8 mouse cellular contexts compared by ENCODE assay signal in the genomic region with DNA sequence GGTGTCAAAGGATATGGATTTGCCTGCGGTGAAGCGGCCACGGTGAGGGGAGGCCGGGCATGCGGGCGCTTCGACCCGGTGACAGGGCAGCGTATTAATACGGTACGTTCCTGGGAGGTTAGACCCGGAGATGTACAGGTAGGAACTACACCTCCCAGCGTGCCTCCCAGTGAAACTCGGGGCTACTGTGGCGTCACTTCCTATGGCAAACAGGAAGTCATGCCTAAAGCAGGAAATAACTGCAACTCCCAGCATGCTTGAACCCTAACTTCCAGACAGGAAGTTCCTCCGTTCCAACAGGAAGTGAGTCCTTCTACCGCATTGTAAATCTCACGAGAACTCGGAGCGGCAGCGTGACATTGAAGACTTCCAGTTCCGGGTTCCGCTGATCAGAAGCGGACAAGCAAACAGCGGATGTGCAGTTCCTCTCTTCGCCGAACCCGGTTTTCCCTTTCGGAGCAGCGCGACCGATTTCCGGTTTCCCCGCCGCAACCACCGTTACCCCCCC.
DNase-seq lines count a peak whose midpoint lies in the region; ATAC-seq and TF ChIP-seq lines count a peak whose summit lies in the region.

No protein-coding gene starts in this region.

- peaks cover 0 to 2% of the 10 kb centered on the region in 2 experiments; a peak in 1 of 4 replicates for H3K4me1 ChIP-seq in ES-E14 (ENCODE audit: control insufficient read depth in 2 of 2, insufficient read depth in 2 of 2, low read length in 2 of 2, poor library complexity in 1 of 2)
- H3K4me1 ChIP-seq in forebrain, embryonic 14.5 days (ENCODE audit: control insufficient read depth, insufficient read depth, low read length): no peaks in the 10 kb centered on the region
- H3K4me1 ChIP-seq in lung, embryonic 14.5 days (ENCODE audit: insufficient read depth): no peaks in the 10 kb centered on the region
- peaks cover 15% of the 10 kb centered on the region; the same call in 1 of the 2 replicates for H3K4me1 ChIP-seq in olfactory bulb, adult 2 months (ENCODE audit: control insufficient read depth, insufficient read depth, low read length)
- peaks cover 3% of the 10 kb centered on the region; the same call in 1 of the 2 replicates for H3K4me1 ChIP-seq in thymus, adult 2 months (replicated peaks; ENCODE audit: control insufficient read depth, insufficient read depth, low read length)

- H3K9me3 ChIP-seq in ES-E14 (ENCODE audit: control insufficient read depth, insufficient read depth, low read depth, low read length): no peaks in the 10 kb centered on the region
- no peaks in the 10 kb centered on the region for H3K9me3 ChIP-seq in forebrain, embryonic 14.5 days (replicated peaks; ENCODE audit: control insufficient read depth, low read length)
- H3K9me3 ChIP-seq in lung, embryonic 14.5 days (ENCODE audit: low read depth, low read length): 0 out of 2 replicates have a peak, but pooled peaks cover 3% of the 10 kb centered on the region

- peak; percentile 88 for ATAC-seq in forebrain, embryonic 14.5 days
- ATAC-seq in lung, embryonic 14.5 days (ENCODE audit: insufficient read depth): peak; percentile 92

- peak; percentile 88 for DNase-seq in ES-E14 (ENCODE audit: low read depth, low spot score)
- DNase-seq in cerebellum, adult 11 months: peak; percentile 92
- DNase-seq in forebrain, embryonic 14.5 days (ENCODE audit: low spot score): peak; percentile 100
- DNase-seq in heart, postnatal 36 days: peak; percentile 80 to 87
- peak; percentile 93 to 98 for DNase-seq in layer of hippocampus, adult 2 months (ENCODE audit: low spot score in 2 of 2)
- peak; percentile 97 for DNase-seq in lung, embryonic 14.5 days
- DNase-seq in thymus, adult 2 months: peak; percentile 88

- H3K27me3 ChIP-seq in forebrain, embryonic 14.5 days (replicated peaks; ENCODE audit: control insufficient read depth, insufficient read depth, low read length): no peaks in the 10 kb centered on the region
- H3K27me3 ChIP-seq in lung, embryonic 14.5 days (ENCODE audit: insufficient read depth, low read length): no peaks in the 10 kb centered on the region
- no peaks in the 10 kb centered on the region for H3K27me3 ChIP-seq in thymus, adult 2 months (ENCODE audit: control insufficient read depth, insufficient read depth, low read length)

- WGBS in forebrain, embryonic 14.5 days: 13% methylated on average over 31 of the region's 36 CpGs
- WGBS in lung, embryonic 14.5 days: 28% methylated on average over 36 of the region's 36 CpGs
- 31% methylated on average over 36 of the region's 36 CpGs for WGBS in olfactory bulb, adult 2 months
- WGBS in thymus, adult 2 months: 50% methylated on average over 36 of the region's 36 CpGs

- H3K9ac ChIP-seq in ES-E14 (ENCODE audit: insufficient read depth, low read depth, low read length, poor library complexity, severe bottlenecking): peak overlapping the region; percentile 65
- H3K9ac ChIP-seq in forebrain, embryonic 14.5 days (ENCODE audit: low read length): peak overlapping the region; percentile 57
- H3K9ac ChIP-seq in lung, embryonic 14.5 days: peak overlapping the region; percentile 55

- intact Hi-C loops in heart, postnatal 36 days (cut with DNase I): loop anchor here (1.0 to 2.0 kb wide), 2 partner anchors 74 to 192 kb away; a partner anchor contains a TSS

- no peak for TF ChIP-seq CTCF in layer of hippocampus, adult 2 months (conservative IDR thresholded peaks at IDR 0.05)
- TF ChIP-seq CTCF in lung, embryonic 14.5 days (IDR thresholded peaks at IDR 0.05; ENCODE audit: low read depth): no peak
- TF ChIP-seq CTCF in olfactory bulb, adult 2 months (IDR thresholded peaks at IDR 0.05; ENCODE audit: insufficient read depth, low read depth, low read length): no peak
- no peak for TF ChIP-seq CTCF in thymus, adult 2 months (IDR thresholded peaks at IDR 0.05; ENCODE audit: borderline replicate concordance, control insufficient read depth, extremely low read depth, insufficient read depth, low read length, poor library complexity)

- H3K4me2 ChIP-seq in forebrain, embryonic 14.5 days (ENCODE audit: low read length): peak overlapping the region; percentile 58
- peak overlapping the region; percentile 61 for H3K4me2 ChIP-seq in lung, embryonic 14.5 days

- in situ Hi-C loops in ES-E14 (cut with MboI; ENCODE audit: low sequenced_read_pairs in 2 of 2, unreplicated experiment in 2 of 2): no loop called here

- TF ChIP-seq POLR2A in olfactory bulb, adult 2 months (IDR thresholded peaks at IDR 0.05; ENCODE audit: insufficient read depth, low read depth, low read length): no peak; the same call in 1 of the 2 replicates
- no peak; the same call in 1 of the 2 replicates for TF ChIP-seq POLR2A in thymus, adult 2 months (IDR thresholded peaks at IDR 0.05; ENCODE audit: control insufficient read depth, extremely low read depth, insufficient read depth, low read length, poor library complexity)

- H3K4me3 ChIP-seq in ES-E14 (ENCODE audit: insufficient read depth in 1 of 2, low read depth in 1 of 2, low read length in 2 of 2, poor library complexity in 1 of 2, severe bottlenecking in 1 of 2): peak overlapping the region; percentile 72 to 73
- peak overlapping the region; percentile 52 for H3K4me3 ChIP-seq in forebrain, embryonic 14.5 days (ENCODE audit: low read depth, low read length)
- peak overlapping the region; percentile 93 for H3K4me3 ChIP-seq in layer of hippocampus, adult 2 months
- H3K4me3 ChIP-seq in lung, embryonic 14.5 days (ENCODE audit: low read depth, low read length): peak overlapping the region; percentile 53
- H3K4me3 ChIP-seq in olfactory bulb, adult 2 months (ENCODE audit: insufficient read depth, low read depth, low read length): peak overlapping the region; percentile 69
- H3K4me3 ChIP-seq in thymus, adult 2 months (ENCODE audit: control insufficient read depth, insufficient read depth, low read length): peak overlapping the region; percentile 58

- H3K36me3 ChIP-seq in ES-E14 (ENCODE audit: control insufficient read depth, insufficient read depth, low read length, poor library complexity, severe bottlenecking): peaks cover 38% of the 10 kb centered on the region
- peaks cover 23% of the 10 kb centered on the region for H3K36me3 ChIP-seq in forebrain, embryonic 14.5 days (ENCODE audit: control insufficient read depth, insufficient read depth, low read length)
- peaks cover 31% of the 10 kb centered on the region for H3K36me3 ChIP-seq in lung, embryonic 14.5 days (ENCODE audit: insufficient read depth)
- peaks cover 10% of the 10 kb centered on the region for H3K36me3 ChIP-seq in thymus, adult 2 months (ENCODE audit: control insufficient read depth, insufficient read depth, low read length)

- peak overlapping the region; percentile 87 for H3K27ac ChIP-seq in ES-E14 (ENCODE audit: insufficient read depth, low read depth, low read length, poor library complexity, severe bottlenecking)
- peak overlapping the region; percentile 77 for H3K27ac ChIP-seq in forebrain, embryonic 14.5 days (ENCODE audit: low read depth, low read length)
- H3K27ac ChIP-seq in layer of hippocampus, adult 2 months: peak overlapping the region; percentile 92
- peak overlapping the region; percentile 82 for H3K27ac ChIP-seq in lung, embryonic 14.5 days (ENCODE audit: low read depth)
- no peak overlapping the region; the same call in 1 of the 2 replicates for H3K27ac ChIP-seq in olfactory bulb, adult 2 months (ENCODE audit: insufficient read depth, low read depth, low read length)
- peak overlapping the region; percentile 35; the same call in 1 of the 2 replicates for H3K27ac ChIP-seq in thymus, adult 2 months (ENCODE audit: control insufficient read depth, insufficient read depth, low read length)

TF ChIP-seq in ES-E14, 5 proteins besides CTCF, POLR2A, EP300 and RAD21:
- peak; percentile 96 for TF ChIP-seq CHD2 (IDR thresholded peaks at IDR 0.05; ENCODE audit: low read depth, low read length)
- TF ChIP-seq HCFC1 (IDR thresholded peaks at IDR 0.05; ENCODE audit: borderline replicate concordance, insufficient read depth, low read length): peak; percentile 97
- TF ChIP-seq ZNF384 (IDR thresholded peaks at IDR 0.05; ENCODE audit: low read depth, low read length): no peak
